Mouse (Mus musculus) embryonic facial prominence, embryonic 14.5 days (tissue): Measurements from ENCODE around the gene Itga6. TPM values are rescaled to one million over a fixed set of nuclear protein-coding genes. Genes with fewer than 3 reads are reported as not detected.
A peak's percentile ranks its signal among the peaks of the same experiment; 100 is the strongest.

Experiments used
- ATAC-seq: fragments of 200-750 bp; cut with Nextera tagmentation; 2 replicates; pipeline ENCODE4 v1.8.0; 2017; ENCODE audit warnings: low read depth, moderate number of reproducible peaks, moderate TSS enrichment
- DNase-seq: peaks from one replicate; pipeline ENCODE4 v3.0.0-alpha.2; 2015; ENCODE audit warnings: low spot score
- H3K27ac ChIP-seq: fragments of 300-500 bp; sonication (generic); replicated peaks from 2 replicates; pipeline ENCODE4 v1.5.1; 2014; ENCODE audit warnings: low read depth, mild to moderate bottlenecking, low read length, moderate library complexity
- H3K27me3 ChIP-seq: fragments of 300-500 bp; sonication (generic); replicated peaks from 2 replicates; pipeline ENCODE4 v1.6.1; 2014; ENCODE audit warnings: low read length; ENCODE audit not compliant: control insufficient read depth, insufficient read depth
- H3K36me3 ChIP-seq: fragments of 300-500 bp; sonication (generic); 2 replicates; pipeline ENCODE4 v1.6.1; 2014; ENCODE audit warnings: low read length, mixed read lengths; ENCODE audit not compliant: control insufficient read depth, insufficient read depth
- H3K4me1 ChIP-seq: fragments of 300-500 bp; sonication (generic); 2 replicates; pipeline ENCODE4 v1.6.1; 2014; ENCODE audit warnings: antibody characterized with exemption, low read length; ENCODE audit not compliant: control insufficient read depth, insufficient read depth
- H3K4me2 ChIP-seq: fragments of 300-500 bp; sonication (generic); 2 replicates; pipeline ENCODE4 v1.6.1; 2014; ENCODE audit warnings: low read depth, mild to moderate bottlenecking, low read length, moderate library complexity, mixed read lengths
- H3K4me3 ChIP-seq: fragments of 300-500 bp; sonication (generic); 2 replicates; pipeline ENCODE4 v1.5.1; 2014; ENCODE audit warnings: low read depth, mild to moderate bottlenecking, low read length
- H3K9ac ChIP-seq: fragments of 300-500 bp; sonication (generic); 2 replicates; pipeline ENCODE4 v1.6.1; 2014; ENCODE audit warnings: low read depth, mild to moderate bottlenecking, low read length, moderate library complexity, mixed read lengths
- H3K9me3 ChIP-seq: fragments of 300-500 bp; sonication (generic); 2 replicates; pipeline ENCODE4 v1.6.1; 2016; ENCODE audit warnings: low read length; ENCODE audit not compliant: control insufficient read depth
- WGBS: fragments of 180-500 bp; shearing (Covaris S2); extraction: QIAGEN DNeasy Blood & Tissue Kit; methylation state at CpG from one replicate; pipeline ENCODE4 v1.1.7; 2014; 5-methylcytosine and 5-hydroxymethylcytosine counted together
- polyA plus RNA-seq: library from polyadenylated mRNA; unstranded; fragments of >200 nt; fragmentation: Nextera tagmentation; extraction: Ambion mirVana; gene quantifications from 2 replicates; pipeline ENCODE4 v1.2.1, GENCODE M21; 2014

The Itga6 gene
- polyA plus RNA-seq, 1 experiment from 2014 or later, result 70.4 TPM

GRCm38 (mm10) chr2:71739173-71739860 is 6.1 kb upstream of the Itga6 start:
- H3K36me3 ChIP-seq, result no peaks in the 10 kb centered on the region
- peaks cover 14% of the 10 kb centered on the region for H3K4me1 ChIP-seq
- H3K4me2 ChIP-seq, result no peak overlapping the region
- 64% methylated on average over 9 of the region's 9 CpGs for WGBS
- no peak overlapping the region for H3K27ac ChIP-seq
- H3K9me3 ChIP-seq, result 0 out of 2 replicates have a peak, but pooled peaks cover 3% of the 10 kb centered on the region
- H3K27me3 ChIP-seq, result no peaks in the 10 kb centered on the region
- no peak for DNase-seq
- no peak overlapping the region for H3K9ac ChIP-seq
- H3K4me3 ChIP-seq, result no peak overlapping the region
- no peak for ATAC-seq

- Histone ChIP-seq H3K4me3 (no peak overlapping the region), H3K4me2 (no peak overlapping the region), H3K4me1 (peaks cover 19% of the 10 kb centered on the region), H3K36me3 (no peaks in the 10 kb centered on the region), H3K9me3 (no peaks in the 10 kb centered on the region), H3K9ac (no peak overlapping the region), H3K27me3 (no peaks in the 10 kb centered on the region), H3K27ac (no peak overlapping the region)
- 59% methylated on average over 4 of the region's 4 CpGs for WGBS
- ATAC-seq, result no peak
- DNase-seq, result no peak
Measured at GRCm38 (mm10) chr2:71742557-71742956, 2.9 kb upstream of the Itga6 start.

GRCm38 (mm10) chr2:71743377-71743776 is 2.0 kb upstream of the Itga6 start:
- Histone ChIP-seq H3K27me3 (no peaks in the 10 kb centered on the region), H3K4me2 (no peak overlapping the region), H3K9ac (no peak overlapping the region), H3K4me1 (peaks cover 19% of the 10 kb centered on the region), H3K4me3 (no peak overlapping the region), H3K36me3 (no peaks in the 10 kb centered on the region), H3K27ac (no peak overlapping the region), H3K9me3 (no peaks in the 10 kb centered on the region)
- DNase-seq, result no peak
- 40% methylated on average over 7 of the region's 7 CpGs for WGBS
- no peak for ATAC-seq

- Histone ChIP-seq H3K27ac (no peak overlapping the region; the same call in 1 of the 2 replicates), H3K4me2 (no peak overlapping the region), H3K4me3 (no peak overlapping the region), H3K36me3 (no peaks in the 10 kb centered on the region), H3K27me3 (no peaks in the 10 kb centered on the region), H3K9me3 (no peaks in the 10 kb centered on the region), H3K9ac (no peak overlapping the region), H3K4me1 (peaks cover 13% of the 10 kb centered on the region)
- no peak for DNase-seq
- ATAC-seq, result no peak
- WGBS, result 29% methylated on average over 9 of the region's 9 CpGs
Measured at GRCm38 (mm10) chr2:71744320-71744719, 1.1 kb upstream of the Itga6 start.

GRCm38 (mm10) chr2:71744861-71745507 is 432 bp upstream of the Itga6 start:
- H3K9ac ChIP-seq, result no peak overlapping the region
- 21% methylated on average over 11 of the region's 11 CpGs for WGBS
- ATAC-seq, result 0 out of 2 replicates have a peak, but pooled peaks have one; percentile 12

GRCm38 (mm10) chr2:71748451-71748850 is 3.0 kb downstream of the Itga6 start:
- Histone ChIP-seq H3K4me2 (no peak overlapping the region), H3K4me3 (no peak overlapping the region), H3K9me3 (no peaks in the 10 kb centered on the region), H3K4me1 (peaks cover 8% of the 10 kb centered on the region; the same call in 1 of the 2 replicates), H3K36me3 (no peaks in the 10 kb centered on the region), H3K27me3 (no peaks in the 10 kb centered on the region), H3K9ac (no peak overlapping the region), H3K27ac (no peak overlapping the region)
- WGBS, result 73% methylated on average over 5 of the region's 5 CpGs
- DNase-seq, result no peak
- ATAC-seq, result no peak

More at GRCm38 (mm10) chr2:71744861-71745507, 432 bp upstream of the Itga6 start:
- DNase-seq, result no peak
- Histone ChIP-seq H3K9me3 (no peaks in the 10 kb centered on the region), H3K4me2 (no peak overlapping the region), H3K36me3 (no peaks in the 10 kb centered on the region), H3K27me3 (no peaks in the 10 kb centered on the region), H3K4me1 (peaks cover 8% of the 10 kb centered on the region), H3K4me3 (no peak overlapping the region), H3K27ac (no peak overlapping the region)

GRCm38 (mm10) chr2:71749367-71750086 is 4.1 kb downstream of the Itga6 start:
- Histone ChIP-seq H3K9me3 (no peaks in the 10 kb centered on the region), H3K4me3 (no peak overlapping the region), H3K4me2 (no peak overlapping the region), H3K27me3 (no peaks in the 10 kb centered on the region), H3K36me3 (no peaks in the 10 kb centered on the region), H3K27ac (no peak overlapping the region), H3K4me1 (peaks cover 4% of the 10 kb centered on the region; the same call in 1 of the 2 replicates), H3K9ac (no peak overlapping the region)
- ATAC-seq (no peak), DNase-seq (no peak)
- 35% methylated on average over 13 of the region's 13 CpGs for WGBS

GRCm38 (mm10) chr2:71750087-71750453 is 4.7 kb downstream of the Itga6 start:
- Histone ChIP-seq H3K36me3 (no peaks in the 10 kb centered on the region), H3K9me3 (no peaks in the 10 kb centered on the region), H3K27me3 (no peaks in the 10 kb centered on the region), H3K9ac (no peak overlapping the region), H3K4me1 (0 out of 2 replicates have a peak, but pooled peaks cover 2% of the 10 kb centered on the region), H3K4me2 (no peak overlapping the region), H3K27ac (no peak overlapping the region), H3K4me3 (no peak overlapping the region)
- DNase-seq (no peak), ATAC-seq (no peak)
- 56% methylated on average over 10 of the region's 10 CpGs for WGBS
